Mouse (Mus musculus) liver, embryonic 15.5 days (tissue): ENCODE data around the gene Itga11. TPM values are rescaled to one million over a fixed set of nuclear protein-coding genes. Genes with fewer than 3 reads are reported as not detected.
A peak's percentile ranks its signal among the peaks of the same experiment; 100 is the strongest.

Experiments
- ATAC-seq: fragments of 200-750 bp; cut with Nextera tagmentation; 2 replicates; pipeline ENCODE4 v1.8.0; 2017; ENCODE audit warnings: moderate number of reproducible peaks, mild to moderate bottlenecking, moderate library complexity; ENCODE audit not compliant: insufficient read depth
- H3K27ac ChIP-seq: fragments of 300-500 bp; sonication (generic); replicated peaks from 2 replicates; pipeline ENCODE4 v1.5.1; 2015; ENCODE audit warnings: mild to moderate bottlenecking, inconsistent platforms
- H3K27me3 ChIP-seq: fragments of 300-500 bp; sonication (generic); 2 replicates; pipeline ENCODE4 v1.6.1; 2015; ENCODE audit warnings: mild to moderate bottlenecking, inconsistent platforms
- H3K36me3 ChIP-seq: fragments of 300-500 bp; sonication (generic); replicated peaks from 2 replicates; pipeline ENCODE4 v1.6.1; 2015; ENCODE audit warnings: moderate library complexity, mild to moderate bottlenecking, inconsistent platforms
- H3K4me1 ChIP-seq: fragments of 300-500 bp; sonication (generic); replicated peaks from 2 replicates; pipeline ENCODE4 v1.6.1; 2015; ENCODE audit warnings: inconsistent platforms
- H3K4me2 ChIP-seq: fragments of 300-500 bp; sonication (generic); 2 replicates; pipeline ENCODE4 v1.6.1; 2015; ENCODE audit warnings: moderate library complexity, mild to moderate bottlenecking, inconsistent platforms
- H3K4me3 ChIP-seq: fragments of 300-500 bp; sonication (generic); replicated peaks from 2 replicates; pipeline ENCODE4 v1.5.1; 2015; ENCODE audit warnings: mild to moderate bottlenecking, inconsistent platforms
- H3K9ac ChIP-seq: fragments of 300-500 bp; sonication (generic); 2 replicates; pipeline ENCODE4 v1.6.1; 2015; ENCODE audit warnings: moderate library complexity, mild to moderate bottlenecking, inconsistent platforms
- H3K9me3 ChIP-seq: fragments of 300-500 bp; sonication (generic); replicated peaks from 2 replicates; pipeline ENCODE4 v1.6.1; 2016; ENCODE audit warnings: inconsistent platforms
- WGBS: fragments of 180-500 bp; shearing (Covaris S2); methylation state at CpG from one replicate; pipeline ENCODE4 v1.1.7; 2015; ENCODE audit warnings: mixed read lengths; ENCODE audit not compliant: insufficient replicate concordance; 5-methylcytosine and 5-hydroxymethylcytosine counted together
- polyA plus RNA-seq: library from polyadenylated mRNA; unstranded; fragments of >200 nt; fragmentation: Nextera tagmentation; extraction: Ambion mirVana; gene quantifications from 2 replicates; pipeline ENCODE4 v1.2.1, GENCODE M21; 2015

Gene Itga11
- polyA plus RNA-seq, 1 experiment from 2014 or later, result 0.12 TPM

DNA sequence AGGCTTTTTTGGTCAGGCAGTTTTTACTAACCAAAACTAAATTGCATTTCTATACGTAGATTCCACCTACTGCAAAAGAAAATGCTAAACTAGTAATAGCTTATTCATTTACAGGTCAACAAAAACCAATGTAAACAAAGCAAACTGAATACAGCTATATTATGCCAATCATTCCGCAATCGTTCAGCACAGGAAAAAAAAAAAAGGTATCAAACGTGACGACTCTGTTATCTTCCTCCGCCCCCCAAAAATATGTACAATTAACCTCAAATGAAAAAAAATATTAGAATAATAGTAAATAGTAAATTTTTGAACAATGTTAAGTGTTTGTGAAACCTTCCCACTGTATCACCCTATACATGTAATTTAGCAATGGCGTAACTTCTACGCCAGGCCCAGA is 132.5 kb downstream of the Itga11 start:
- H3K4me2 ChIP-seq, result peak overlapping the region; percentile 93
- no peaks in the 10 kb centered on the region for H3K9me3 ChIP-seq
- WGBS, result 14% methylated on average over 8 of the region's 8 CpGs
- no peaks in the 10 kb centered on the region for H3K27me3 ChIP-seq
- peaks cover 2% of the 10 kb centered on the region; the same call in 1 of the 2 replicates for H3K36me3 ChIP-seq
- peak overlapping the region; percentile 94 for H3K9ac ChIP-seq
- no peak for ATAC-seq
- peak overlapping the region; percentile 93 for H3K27ac ChIP-seq
- peaks cover 40% of the 10 kb centered on the region for H3K4me1 ChIP-seq
- H3K4me3 ChIP-seq, result peak overlapping the region; percentile 99

DNA sequence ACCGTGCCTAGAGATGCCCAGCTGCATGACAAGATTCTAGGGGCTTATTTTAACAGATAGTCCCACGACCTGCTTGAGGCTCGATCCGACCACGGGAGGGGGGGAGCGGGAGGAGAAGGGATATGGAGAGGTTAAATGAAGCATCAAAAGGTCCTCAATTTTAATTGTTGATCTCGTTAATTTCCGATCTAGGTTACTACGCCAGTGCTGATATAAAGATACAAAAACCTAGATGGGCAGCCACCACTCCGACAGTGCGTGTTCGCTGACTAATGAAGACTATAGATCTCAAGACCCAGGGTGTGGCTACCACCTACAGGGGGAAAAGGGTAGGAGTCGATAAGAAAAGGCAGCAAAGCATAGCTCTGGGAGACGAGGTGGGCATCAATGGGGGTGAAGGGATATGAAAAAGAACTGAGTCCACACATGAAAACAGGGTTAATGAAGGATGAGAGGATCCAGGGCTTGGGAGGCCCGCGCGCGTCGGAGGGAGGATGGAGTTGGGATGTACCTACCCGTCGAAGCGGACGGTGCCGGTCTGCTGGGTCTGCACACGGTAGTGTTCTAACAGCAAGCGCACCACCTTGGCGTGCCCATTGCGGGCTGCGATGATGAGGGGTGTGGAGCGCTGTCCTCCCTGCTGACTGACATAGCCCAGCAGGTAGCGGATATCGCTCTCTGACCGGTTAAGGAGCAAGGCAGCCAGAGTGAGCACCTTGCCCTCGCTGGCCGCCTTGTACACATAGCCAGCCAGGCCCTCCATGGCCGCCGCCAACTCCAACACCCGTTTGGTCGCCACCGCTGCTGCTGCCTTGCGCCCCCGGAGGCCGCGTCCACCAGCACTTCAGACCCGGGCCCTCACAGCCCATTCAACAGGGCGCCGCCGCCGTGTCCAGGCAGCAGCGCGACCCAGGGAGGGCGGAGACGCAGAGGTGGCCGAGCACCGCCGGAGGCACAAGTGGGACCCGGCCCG is 133.2 kb downstream of the Itga11 start:
- Histone ChIP-seq H3K27ac (peak overlapping the region; percentile 93), H3K4me1 (peaks cover 46% of the 10 kb centered on the region), H3K27me3 (no peaks in the 10 kb centered on the region), H3K4me3 (peak overlapping the region; percentile 99), H3K9me3 (no peaks in the 10 kb centered on the region), H3K9ac (peak overlapping the region; percentile 94), H3K4me2 (peak overlapping the region; percentile 93), H3K36me3 (no peaks in the 10 kb centered on the region; the same call in 1 of the 2 replicates)
- under 1% methylated on average over 57 of the region's 58 CpGs for WGBS
- ATAC-seq, result peak; percentile 59

DNA sequence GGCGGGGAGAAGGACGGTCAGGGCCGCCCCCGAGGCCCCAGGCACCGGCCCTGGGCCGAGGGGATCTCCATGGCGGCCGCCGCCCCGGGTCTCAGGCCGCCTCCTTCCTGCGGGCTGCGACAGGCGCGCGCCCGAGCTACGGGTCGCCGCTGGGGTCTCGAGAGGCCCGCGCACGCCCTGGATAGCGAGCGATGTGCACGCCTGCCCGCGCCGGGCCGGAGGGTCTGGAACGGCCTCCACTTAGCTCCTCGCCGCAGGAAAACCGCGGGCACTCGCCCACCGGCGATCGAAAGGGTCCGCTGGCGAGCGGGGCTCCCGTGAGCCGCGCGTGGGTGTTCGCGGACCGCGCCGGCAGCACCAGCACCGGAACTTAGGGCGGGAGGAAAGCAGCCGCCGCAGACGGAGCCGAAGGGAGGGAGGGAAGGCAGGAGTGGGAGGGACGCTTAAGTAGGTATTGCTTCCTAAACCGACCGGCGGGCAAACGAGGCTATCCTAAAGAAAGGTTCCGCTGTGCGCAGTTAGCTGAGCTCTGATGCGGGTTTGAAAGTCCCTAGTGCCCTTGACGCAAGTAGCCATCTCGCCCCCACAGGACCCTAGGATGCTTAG is 134.0 kb downstream of the Itga11 start, which contains the start of gene Fem1b:
TSS of gene Fem1b (minus strand) at position 419 of the 606 bp plus-strand sequence.
- under 1% methylated on average over 68 of the region's 68 CpGs for WGBS
- no peaks in the 10 kb centered on the region; the same call in 1 of the 2 replicates for H3K36me3 ChIP-seq
- peaks cover 42% of the 10 kb centered on the region for H3K4me1 ChIP-seq
- H3K9me3 ChIP-seq, result no peaks in the 10 kb centered on the region
- no peaks in the 10 kb centered on the region for H3K27me3 ChIP-seq
- H3K9ac ChIP-seq, result peak within 1 kb of the TSS; percentile 94
- ATAC-seq, result peak; percentile 83
- peak within 1 kb of the TSS; percentile 93 for H3K27ac ChIP-seq
- peak within 1 kb of the TSS; percentile 99 for H3K4me3 ChIP-seq
- peak within 1 kb of the TSS; percentile 93 for H3K4me2 ChIP-seq

DNA sequence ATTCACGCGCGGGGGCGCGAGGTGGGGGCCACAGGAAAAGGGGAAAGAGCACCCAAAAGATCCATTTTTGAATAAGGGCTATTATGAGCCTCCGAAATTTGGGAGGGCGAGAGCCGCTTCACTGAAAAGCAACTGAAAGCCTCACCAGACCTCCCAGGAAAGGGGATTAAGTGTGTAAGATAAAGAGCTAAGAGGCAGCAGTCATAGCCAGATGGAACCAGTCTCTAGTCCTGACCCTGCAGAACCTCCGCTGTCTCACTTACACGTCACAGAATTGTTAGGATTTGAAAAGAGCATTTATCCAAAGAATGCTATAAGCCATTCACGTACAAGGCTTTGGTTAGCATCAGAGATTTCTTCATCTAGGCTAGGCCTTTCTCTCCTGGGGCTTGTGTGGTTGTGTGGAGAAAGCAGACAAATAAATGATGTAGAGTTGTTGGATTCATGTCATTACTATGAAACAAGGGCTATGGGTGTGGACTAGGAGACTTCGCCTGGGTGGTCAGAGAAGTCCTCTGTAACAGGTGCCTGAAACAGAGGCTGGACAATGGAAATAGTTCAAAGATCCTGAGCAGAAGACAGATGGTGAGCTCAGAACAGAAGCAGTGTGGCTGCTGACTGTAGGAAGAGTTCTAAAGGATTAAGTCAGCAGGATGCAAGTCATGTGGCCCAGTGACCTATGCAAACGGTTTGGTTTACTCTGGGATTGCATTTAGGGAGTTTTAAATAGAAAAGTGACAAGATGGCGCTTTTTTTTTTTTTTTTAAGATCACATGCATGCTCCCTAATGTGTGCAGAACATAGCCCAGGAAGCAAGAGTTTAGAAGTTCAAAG is 134.8 kb downstream of the Itga11 start:
- peaks cover 42% of the 10 kb centered on the region for H3K4me1 ChIP-seq
- 24% methylated on average over 14 of the region's 14 CpGs for WGBS
- H3K9me3 ChIP-seq, result no peaks in the 10 kb centered on the region
- H3K9ac ChIP-seq, result peak overlapping the region; percentile 94
- no peaks in the 10 kb centered on the region; the same call in 1 of the 2 replicates for H3K36me3 ChIP-seq
- H3K27me3 ChIP-seq, result no peaks in the 10 kb centered on the region
- peak overlapping the region; percentile 99 for H3K4me3 ChIP-seq
- no peak for ATAC-seq
- H3K27ac ChIP-seq, result peak overlapping the region; percentile 93
- H3K4me2 ChIP-seq, result peak overlapping the region; percentile 93

DNA sequence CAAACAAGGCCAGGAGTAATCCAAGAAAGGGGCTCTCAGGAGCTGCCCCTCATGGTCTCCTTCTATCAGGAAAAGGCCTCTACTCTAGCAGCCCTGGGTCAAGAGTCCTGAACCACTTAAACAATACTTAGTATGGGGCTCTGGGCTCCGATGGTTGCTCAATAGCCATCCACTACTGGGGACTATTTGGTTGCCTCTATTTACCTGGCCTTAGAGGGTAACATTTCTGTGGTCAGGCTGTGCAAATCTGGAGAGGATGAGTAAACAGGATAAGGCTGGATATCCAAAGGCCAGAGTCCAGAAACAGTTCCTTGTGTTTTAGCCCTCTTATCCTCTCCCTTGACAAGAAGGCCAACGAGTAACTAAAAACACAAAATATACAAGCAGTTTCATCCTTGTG is 137.1 kb downstream of the Itga11 start:
- Histone ChIP-seq H3K27me3 (no peaks in the 10 kb centered on the region), H3K4me2 (no peak overlapping the region; the same call in 1 of the 2 replicates), H3K27ac (peak overlapping the region; percentile 66), H3K4me1 (peaks cover 23% of the 10 kb centered on the region), H3K9ac (no peak overlapping the region), H3K9me3 (no peaks in the 10 kb centered on the region), H3K36me3 (no peaks in the 10 kb centered on the region), H3K4me3 (no peak overlapping the region)
- 57% methylated on average over 2 of the region's 2 CpGs for WGBS
- ATAC-seq, result no peak

DNA sequence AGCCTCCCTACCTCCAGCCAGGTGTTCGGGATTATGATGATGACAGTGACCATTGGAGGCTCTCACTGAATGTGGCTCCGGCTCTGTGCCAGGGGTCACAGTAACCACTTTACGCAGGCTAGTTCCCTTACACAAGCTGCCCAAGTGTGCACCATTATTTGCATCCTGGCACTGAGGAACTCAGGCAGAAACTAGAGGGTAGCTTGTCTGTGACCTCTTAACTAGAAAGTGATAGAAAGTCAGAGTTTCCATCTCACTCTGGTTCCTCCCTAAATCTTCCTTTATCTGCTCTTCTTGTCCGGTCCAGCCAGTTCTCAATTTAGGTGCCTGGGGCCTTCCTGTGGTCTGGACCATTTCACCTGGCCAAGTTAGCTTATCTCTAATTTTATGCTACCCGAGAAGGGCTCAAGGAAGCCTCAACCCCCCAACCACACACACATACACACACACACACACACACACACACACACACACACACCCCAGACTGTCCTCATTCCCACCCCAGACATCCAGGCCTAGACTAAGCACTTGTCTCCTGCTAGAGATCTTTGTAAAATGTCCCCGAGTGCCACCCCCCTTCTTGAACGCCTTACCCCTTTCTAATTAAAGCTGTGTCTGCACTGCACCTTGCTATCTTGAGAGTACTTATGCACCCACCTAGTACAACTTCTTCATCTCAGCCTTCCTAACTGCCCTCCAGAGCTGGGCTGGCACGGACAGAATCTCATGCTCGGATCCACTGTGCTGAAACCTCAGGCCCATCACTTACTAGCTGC is 138.9 kb downstream of the Itga11 start:
- Histone ChIP-seq H3K9ac (no peak overlapping the region), H3K27ac (no peak overlapping the region), H3K36me3 (no peaks in the 10 kb centered on the region), H3K4me3 (no peak overlapping the region), H3K9me3 (no peaks in the 10 kb centered on the region), H3K4me2 (no peak overlapping the region), H3K4me1 (peaks cover 15% of the 10 kb centered on the region), H3K27me3 (no peaks in the 10 kb centered on the region)
- ATAC-seq, result no peak
- 64% methylated on average over 9 of the region's 9 CpGs for WGBS

DNA sequence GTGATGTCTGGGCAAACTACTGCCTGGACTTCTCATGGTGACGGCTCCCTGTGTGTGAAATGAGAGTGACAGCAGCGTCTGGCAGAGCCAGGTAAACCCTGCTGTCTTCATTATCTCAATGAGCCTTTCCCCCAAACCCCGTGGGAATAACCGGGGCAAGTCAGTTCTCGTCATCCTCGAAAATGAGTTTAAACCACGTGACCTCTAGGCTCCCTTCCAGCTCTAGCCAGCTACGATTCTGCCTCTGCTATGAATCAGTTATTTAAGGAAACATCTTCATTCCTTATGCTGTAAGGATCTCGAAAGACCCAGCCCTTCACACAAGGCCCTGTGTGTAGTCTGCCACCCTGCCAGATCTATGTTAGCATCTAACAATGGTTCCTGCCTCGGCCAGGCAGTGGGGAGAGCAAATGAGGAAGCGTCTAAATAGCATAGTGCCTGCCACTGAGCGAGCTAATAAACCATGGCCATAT is 139.5 kb downstream of the Itga11 start:
- no peak overlapping the region for H3K9ac ChIP-seq
- H3K27ac ChIP-seq, result no peak overlapping the region
- ATAC-seq, result no peak
- H3K4me3 ChIP-seq, result no peak overlapping the region
- H3K9me3 ChIP-seq, result no peaks in the 10 kb centered on the region
- no peaks in the 10 kb centered on the region for H3K36me3 ChIP-seq
- no peaks in the 10 kb centered on the region for H3K27me3 ChIP-seq
- H3K4me2 ChIP-seq, result no peak overlapping the region
- H3K4me1 ChIP-seq, result peaks cover 12% of the 10 kb centered on the region
- WGBS, result 49% methylated on average over 12 of the region's 12 CpGs

DNA sequence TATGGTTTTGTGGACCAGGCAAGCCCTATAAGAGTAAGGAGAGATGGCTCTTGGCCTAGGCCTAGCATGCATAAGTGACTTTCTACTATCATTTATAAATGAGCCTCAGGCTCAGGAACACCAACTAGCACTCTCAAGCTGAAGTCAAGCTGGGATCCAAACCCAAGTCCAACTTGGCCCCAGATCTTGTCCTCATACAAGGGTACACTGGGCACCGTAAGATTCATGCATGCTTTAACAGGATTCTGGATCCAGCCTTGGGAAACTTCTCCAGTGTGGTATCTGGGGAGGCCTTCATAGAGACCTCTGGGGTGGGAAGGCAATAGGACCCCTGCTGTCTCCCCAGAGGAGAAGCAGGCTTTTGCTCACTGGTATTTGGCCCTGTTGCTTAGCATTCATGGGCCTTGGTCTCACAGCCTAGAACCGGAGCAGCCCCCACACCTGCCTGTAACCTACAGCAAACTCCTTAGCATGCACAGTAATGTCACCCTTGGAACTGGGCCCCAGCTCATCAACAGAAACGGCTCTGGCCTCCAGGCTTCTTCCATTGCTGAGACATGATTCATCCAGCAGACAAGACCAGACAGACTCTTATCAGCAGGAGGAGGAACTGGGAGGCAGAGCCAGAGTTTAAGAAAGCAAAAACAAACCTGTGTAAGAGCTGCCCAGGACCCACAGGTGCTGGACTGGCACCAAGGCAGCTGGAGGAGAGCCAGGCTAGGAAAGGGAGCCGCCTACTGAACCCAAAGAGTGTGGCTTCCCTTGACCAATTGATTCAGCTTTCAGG is 140.4 kb downstream of the Itga11 start:
- Histone ChIP-seq H3K27ac (no peak overlapping the region), H3K4me2 (no peak overlapping the region), H3K27me3 (no peaks in the 10 kb centered on the region), H3K4me1 (peaks cover 5% of the 10 kb centered on the region; the same call in 1 of the 2 replicates), H3K9ac (no peak overlapping the region), H3K36me3 (no peaks in the 10 kb centered on the region), H3K9me3 (no peaks in the 10 kb centered on the region), H3K4me3 (no peak overlapping the region)
- 60% methylated on average over 4 of the region's 4 CpGs for whole genome bisulfite sequencing
- ATAC-seq, result no peak

DNA sequence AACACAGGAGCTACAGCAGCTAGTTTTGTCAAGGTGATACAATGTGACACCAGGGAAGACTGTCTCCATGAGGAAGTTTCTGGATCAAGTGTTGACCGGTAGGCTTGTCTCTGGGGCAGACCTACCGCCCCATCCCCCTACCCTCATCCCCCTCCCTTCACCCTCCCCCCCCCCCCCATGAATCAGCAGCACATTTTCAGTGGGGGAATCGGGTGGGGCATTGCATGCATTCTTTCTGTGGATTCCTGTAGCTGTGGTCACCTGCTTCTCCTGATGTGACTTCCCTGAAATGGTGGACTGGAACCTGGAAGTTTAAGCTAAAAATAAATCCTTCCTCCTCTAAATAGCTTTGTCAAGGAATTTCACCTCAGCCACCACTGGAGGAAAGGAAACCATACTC is 141.9 kb downstream of the Itga11 start:
- H3K36me3 ChIP-seq, result no peaks in the 10 kb centered on the region
- no peak overlapping the region for H3K4me2 ChIP-seq
- H3K9ac ChIP-seq, result no peak overlapping the region
- no peak for ATAC-seq
- H3K9me3 ChIP-seq, result no peaks in the 10 kb centered on the region
- H3K4me3 ChIP-seq, result no peak overlapping the region
- 57% methylated on average over 3 of the region's 3 CpGs for WGBS
- no peak overlapping the region for H3K27ac ChIP-seq
- H3K27me3 ChIP-seq, result no peaks in the 10 kb centered on the region
- H3K4me1 ChIP-seq, result 0 out of 2 replicates have a peak, but pooled peaks cover 5% of the 10 kb centered on the region
